Mouse (Mus musculus): ENCODE results near the gene Foxk1.

DNA sequence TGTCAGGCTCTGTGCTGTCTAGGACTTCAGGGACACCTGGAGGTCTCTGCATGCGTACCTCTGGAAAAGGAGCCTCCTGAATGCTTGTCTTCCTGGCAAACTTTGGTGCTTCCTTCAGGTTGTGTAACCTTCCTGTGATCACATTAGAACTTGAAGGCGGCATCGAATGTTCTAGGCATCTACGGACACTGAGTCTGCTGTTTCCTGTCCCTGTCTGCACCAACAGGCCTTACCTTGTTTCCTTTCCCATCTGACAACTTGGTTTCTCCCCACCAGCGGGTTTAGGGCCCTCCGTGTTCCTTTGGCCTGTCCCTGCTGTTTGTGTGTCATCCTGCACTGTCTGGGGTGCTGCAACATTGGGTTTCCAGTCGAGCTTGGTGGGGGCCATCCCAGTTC is 40.7 kb downstream of the Foxk1 start:
- TF ChIP-seq POLR2A (IDR thresholded peaks at IDR 0.05; ENCODE audit: borderline replicate concordance, control insufficient read depth, low read depth, low read length) (no peak), CTCF (IDR thresholded peaks at IDR 0.05; ENCODE audit: control insufficient read depth, insufficient read depth, low read length) (no peak)
